Mouse (Mus musculus) heart, postnatal 0 days (tissue): ENCODE measurements around the gene Krtap11-1.

Experiments used
- CTCF ChIP-seq: IDR thresholded peaks from 2 replicates; pipeline ENCODE4 v1.5.1; 2016; ENCODE audit warnings: antibody characterized with exemption, control low read depth, low read depth
- EP300 ChIP-seq: IDR thresholded peaks from 2 replicates; pipeline ENCODE4 v1.6.1; 2016; ENCODE audit warnings: antibody characterized with exemption, low read depth

DNA sequence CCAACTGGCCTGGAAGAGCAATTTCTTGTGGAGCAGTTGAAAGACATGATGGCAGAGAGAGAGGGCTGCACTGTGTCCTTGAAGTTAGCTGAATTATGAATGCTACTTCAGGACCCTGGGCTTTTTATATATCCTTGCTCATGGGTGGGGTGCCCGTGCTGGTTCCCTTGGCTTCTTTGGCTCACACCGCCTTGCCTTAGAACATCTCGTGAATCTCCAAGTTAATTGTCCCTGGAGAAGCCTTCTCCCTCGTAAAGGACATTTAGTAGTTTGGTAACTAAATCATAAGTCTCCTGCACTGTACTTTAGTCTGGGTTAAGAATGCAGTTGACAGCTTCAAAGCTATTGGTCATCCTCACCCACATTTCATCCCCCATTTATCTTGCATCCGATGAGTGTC lies at the start of gene Krtap11-1:
- TF ChIP-seq CTCF: no peak
- no peak for TF ChIP-seq EP300
